Mouse (Mus musculus): Measurements from ENCODE around the gene Sos1.

The Sos1 gene

GRCm38 (mm10) chr17:80480031-80480854 lies at the start of gene Sos1:
TSS of gene Sos1 (minus strand) at chr17:80480453.
- DNase-seq (ENCODE audit: low spot score): peak; percentile 88

- DNase-seq (ENCODE audit: low spot score): no peak
These were observed 43.0 kb upstream of the Sos1 start for GRCm38 (mm10) chr17:80523231-80523630.

- no peak for DNase-seq (ENCODE audit: low spot score)
These were observed 41.9 kb upstream of the Sos1 start for GRCm38 (mm10) chr17:80522229-80522556.

DNA sequence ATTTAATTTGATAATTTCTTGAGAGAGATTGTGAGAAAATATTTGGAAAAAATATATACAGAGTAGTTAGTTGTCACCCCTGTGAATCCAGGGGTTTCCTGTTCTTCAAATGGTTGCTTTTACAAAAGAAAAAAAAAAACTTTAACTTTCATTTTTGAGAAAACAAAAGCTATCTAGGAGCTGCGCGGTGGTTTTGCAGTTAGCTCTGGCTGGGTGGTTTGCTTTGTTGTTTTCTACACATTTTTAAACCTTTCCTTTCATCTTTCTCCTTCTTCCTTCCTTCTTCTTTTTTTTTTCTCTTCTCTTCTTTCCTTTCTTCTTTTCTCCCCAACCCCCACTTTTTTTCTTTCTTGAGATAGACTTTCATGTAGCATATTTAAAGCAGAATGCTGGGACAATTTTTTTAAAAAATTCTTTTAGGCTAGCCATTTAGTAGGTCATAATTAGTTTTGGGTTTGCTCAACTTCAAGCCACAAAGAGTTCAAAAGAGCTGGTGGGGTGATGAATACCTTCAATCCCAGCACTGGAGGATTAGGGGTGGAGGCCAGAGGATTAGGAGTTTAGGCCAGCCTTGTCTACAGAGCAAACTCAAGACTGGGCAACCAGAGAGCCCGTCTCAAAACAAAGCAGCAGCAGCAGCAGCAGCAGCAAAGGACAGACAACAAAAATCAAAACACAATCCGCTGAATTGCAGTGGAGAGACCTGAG lies 41.4 kb upstream of the Sos1 start:
- no peak for DNase-seq (ENCODE audit: low spot score)

GRCm38 (mm10) chr17:80520537-80520936 lies 40.3 kb upstream of the Sos1 start:
- DNase-seq (ENCODE audit: low spot score): no peak

- DNase-seq (ENCODE audit: low spot score): no peak
These were observed 38.6 kb upstream of the Sos1 start for GRCm38 (mm10) chr17:80518811-80519210.

- no peak for DNase-seq (ENCODE audit: low spot score)
These were observed 37.0 kb upstream of the Sos1 start for GRCm38 (mm10) chr17:80517244-80517643.

DNA sequence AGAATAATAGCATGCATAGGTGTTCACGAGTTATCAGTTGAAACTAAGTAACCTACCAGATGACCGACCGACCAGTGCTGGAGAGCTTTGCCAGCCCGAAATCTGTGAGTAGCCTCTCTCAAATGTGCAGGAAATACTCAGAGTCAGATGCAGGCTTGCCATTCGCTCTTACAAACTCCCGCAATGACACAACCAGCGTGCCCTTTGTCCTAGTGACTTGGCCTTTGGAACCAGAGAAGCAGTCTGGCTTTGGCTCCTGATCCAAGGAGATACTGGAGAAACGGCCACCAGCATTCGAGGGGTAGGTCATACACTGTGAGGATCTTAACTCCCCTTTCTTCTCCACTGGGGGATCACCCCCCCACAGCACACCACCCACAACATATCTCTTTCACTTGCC lies 35.7 kb upstream of the Sos1 start:
- no peak for DNase-seq (ENCODE audit: low spot score)

GRCm38 (mm10) chr17:80515513-80515912 lies 35.3 kb upstream of the Sos1 start:
- DNase-seq (ENCODE audit: low spot score): no peak

- DNase-seq (ENCODE audit: low spot score): no peak
These were observed 33.5 kb upstream of the Sos1 start for GRCm38 (mm10) chr17:80513766-80514165.

GRCm38 (mm10) chr17:80510459-80510855 lies 30.2 kb upstream of the Sos1 start:
- no peak for DNase-seq (ENCODE audit: low spot score)

DNA sequence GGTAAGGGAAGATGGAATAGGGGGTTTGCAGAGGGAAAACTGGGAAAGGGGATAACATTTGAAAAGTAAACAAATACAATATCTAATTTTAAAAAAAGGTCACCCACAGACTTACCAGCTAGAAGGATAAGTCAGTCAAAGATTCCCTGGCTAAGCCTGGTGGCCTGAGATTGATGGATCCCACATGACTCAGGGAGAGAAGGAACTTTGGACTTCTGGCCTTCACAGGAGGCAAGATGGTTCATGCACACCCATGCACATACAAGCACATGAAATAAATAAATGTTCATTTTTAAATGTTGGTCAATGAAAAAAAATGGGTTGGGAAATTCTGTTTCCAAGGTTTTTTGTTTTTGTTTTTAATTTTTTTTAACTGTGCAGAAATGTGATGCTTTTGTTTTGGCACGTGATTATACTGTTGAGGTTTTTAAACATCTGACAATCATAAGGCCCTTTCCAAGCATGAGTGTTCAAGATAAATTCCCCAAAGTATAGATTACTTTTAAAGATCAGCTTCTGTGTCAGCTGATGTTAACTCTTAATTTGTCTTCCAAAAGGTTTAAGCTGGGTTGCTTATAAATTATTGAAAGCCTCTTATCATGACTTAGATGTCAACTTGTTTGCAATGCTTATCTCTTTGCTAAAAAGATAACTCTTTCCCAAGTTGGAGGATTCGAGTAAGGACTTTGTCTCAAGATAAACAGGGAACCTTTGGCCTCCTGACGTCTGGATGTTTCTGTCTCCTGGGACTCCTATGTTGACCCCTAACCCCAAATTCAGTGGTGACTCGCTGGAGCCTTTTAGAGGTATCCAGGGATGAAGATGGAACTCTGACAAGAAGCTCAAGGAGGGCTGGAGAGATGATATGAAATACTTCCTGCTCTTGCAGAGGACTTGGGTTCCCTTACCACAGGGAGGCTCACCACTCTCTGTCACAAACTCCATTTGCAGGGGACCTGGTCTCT lies 29.5 kb upstream of the Sos1 start:
- no peak for DNase-seq (ENCODE audit: low spot score)

DNA sequence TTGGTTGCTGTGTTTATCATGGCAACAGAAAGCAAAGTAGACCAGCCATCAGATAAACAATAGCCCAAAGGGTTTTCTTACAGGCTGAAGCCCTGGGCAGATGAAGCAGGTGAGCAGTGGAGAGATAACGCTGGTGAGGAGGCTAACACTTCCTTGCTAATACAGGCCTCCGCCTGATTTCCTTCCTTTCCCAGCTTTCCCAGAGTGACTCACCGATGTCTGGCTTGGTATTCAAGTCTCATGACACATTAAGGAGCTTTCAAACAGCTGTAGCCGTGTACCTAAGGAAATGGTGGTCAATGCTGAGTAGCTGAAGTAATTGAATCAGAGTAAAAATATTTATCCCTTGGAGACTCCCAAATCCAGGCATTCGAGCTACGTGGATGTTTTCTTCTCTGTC lies 25.5 kb upstream of the Sos1 start:
- DNase-seq (ENCODE audit: low spot score): no peak

DNA sequence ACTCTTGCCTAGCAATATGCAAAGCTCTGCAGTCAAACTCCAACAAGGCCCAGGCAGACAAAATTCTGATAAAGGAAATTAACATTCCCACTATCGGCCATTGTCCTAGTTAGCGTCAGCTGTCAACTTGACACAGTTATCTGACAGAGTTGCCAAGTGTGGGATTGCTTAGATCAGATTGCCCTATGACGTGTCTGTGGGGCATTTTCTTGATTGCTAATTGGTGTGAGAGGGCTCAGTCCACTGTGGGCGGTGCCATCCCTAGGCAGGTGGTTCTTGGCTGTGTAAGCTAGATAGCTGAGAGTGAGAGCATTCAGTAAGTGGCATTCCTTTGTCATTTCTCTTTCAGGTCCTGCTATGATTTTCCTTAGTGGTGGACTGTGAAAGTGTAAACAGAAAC lies 25.1 kb upstream of the Sos1 start:
- DNase-seq (ENCODE audit: low spot score): no peak

GRCm38 (mm10) chr17:80501805-80502172 lies 21.5 kb upstream of the Sos1 start:
- DNase-seq (ENCODE audit: low spot score): no peak

DNA sequence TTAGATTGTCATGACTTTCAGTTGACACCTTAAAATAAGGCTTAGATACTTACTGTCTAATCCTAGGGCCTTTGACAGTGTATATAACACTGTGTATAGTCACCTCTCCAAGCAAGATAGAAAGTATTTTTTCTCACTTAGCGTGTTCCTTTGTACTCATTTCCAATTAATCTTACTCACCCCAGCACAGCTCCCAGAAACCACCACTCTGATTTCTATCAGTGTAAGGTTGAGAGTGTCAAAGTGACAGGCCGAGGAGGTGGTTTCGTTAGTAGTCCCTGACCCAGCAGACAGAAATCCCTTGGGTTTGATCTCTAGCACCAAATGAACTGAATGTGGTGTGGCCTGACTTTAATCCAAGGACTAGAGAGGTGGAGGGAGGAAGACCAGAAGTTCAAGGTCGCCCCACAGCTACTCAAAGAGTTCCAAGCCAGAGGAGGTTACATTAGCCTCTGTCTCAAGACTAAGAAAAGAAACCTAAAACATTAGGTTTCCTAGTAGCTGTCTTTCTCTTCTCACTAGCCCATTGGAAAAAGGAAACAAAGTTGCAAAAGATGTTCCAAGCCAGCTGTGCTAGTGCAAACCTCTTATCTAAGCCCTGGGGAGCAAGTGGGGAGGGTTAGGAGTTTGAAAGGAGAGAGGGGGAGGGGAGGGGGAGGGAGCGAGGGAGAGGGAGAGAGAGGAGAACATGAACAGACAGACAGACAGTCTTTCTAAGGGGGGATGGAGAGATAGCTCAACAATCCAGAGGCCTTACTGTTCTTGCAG lies 21.0 kb upstream of the Sos1 start:
- no peak for DNase-seq (ENCODE audit: low spot score)

DNA sequence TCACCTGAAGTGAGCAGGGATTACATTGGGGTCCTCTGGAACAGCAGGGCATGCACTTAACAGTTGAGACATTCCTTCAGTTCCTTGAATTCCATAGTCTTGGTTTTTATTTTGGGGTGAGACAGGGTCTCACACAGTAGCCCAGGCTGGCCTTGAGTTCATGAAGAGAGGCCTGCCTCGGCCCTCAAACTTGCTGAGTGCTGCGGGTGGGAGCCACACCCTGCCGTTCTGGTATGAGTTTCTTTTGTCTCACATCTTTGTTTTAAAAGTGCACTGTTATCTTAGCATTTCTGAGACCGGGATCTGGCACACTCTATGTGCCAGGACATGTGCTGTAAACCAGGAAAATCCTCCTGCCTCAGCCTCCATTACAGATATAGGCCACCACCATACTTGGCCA lies 19.8 kb upstream of the Sos1 start:
- DNase-seq (ENCODE audit: low spot score): no peak

GRCm38 (mm10) chr17:80498600-80499268 lies 18.5 kb upstream of the Sos1 start:
- DNase-seq (ENCODE audit: low spot score): no peak

- no peak for DNase-seq (ENCODE audit: low spot score)
These were observed 16.9 kb upstream of the Sos1 start for GRCm38 (mm10) chr17:80497183-80497601.

DNA sequence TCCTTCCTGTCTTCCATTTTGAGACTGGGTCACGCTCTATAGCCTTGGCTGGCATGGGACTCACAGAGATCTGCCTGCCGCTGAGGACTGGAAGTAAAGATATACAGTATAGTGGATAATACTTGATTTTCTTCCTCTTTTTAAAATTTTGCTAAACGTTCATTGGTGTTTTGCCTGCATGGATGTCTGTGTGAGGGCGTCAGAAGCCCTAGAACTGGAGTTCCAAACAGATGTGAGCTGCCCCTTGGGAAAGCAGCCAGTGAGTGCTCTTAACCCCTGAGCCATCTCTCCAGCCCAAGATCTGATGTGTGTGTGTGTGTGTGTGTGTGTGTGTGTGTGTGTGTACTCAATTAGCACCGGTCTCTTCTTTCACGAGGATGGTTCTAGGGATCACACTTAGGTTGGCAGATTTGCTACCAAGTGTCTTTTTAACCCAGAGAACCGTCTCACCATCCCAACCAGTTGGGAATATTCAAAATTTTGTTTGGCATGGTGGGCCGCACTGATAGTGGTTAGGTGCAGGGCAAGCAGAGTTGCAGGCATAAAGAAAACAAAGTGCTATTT lies 16.4 kb upstream of the Sos1 start:
- no peak for DNase-seq (ENCODE audit: low spot score)

DNA sequence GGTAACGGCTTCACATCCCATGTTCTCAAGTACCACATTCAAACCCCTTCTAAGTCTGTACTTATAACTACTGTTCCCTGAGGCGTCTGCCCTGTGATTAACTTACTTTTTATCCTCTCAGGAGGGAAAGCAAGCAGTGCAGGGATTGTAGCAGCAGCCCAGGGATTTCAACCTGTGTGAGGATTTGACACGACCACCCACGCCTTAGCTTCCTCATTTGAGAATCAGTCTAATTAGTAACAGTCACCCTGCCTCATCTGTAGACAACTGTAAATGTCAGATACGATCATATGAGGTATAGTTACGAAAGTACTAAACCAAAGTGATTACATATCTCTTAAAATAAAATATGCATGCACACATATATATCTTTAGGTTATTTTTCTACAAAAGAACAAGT lies 15.9 kb upstream of the Sos1 start:
- DNase-seq (ENCODE audit: low spot score): no peak
